Mouse (Mus musculus) adrenal gland, adult (tissue): ENCODE data around the gene Fxyd5.

Experiments
- DNase-seq, 2 experiments: peaks; one replicate each; pipeline ENCODE4 v3.0.0; 2022 to 2023; ENCODE audit warnings: low spot score in 1 of 2; ENCODE audit not compliant: inconsistent age in 2 of 2

Fxyd5 gene

DNA sequence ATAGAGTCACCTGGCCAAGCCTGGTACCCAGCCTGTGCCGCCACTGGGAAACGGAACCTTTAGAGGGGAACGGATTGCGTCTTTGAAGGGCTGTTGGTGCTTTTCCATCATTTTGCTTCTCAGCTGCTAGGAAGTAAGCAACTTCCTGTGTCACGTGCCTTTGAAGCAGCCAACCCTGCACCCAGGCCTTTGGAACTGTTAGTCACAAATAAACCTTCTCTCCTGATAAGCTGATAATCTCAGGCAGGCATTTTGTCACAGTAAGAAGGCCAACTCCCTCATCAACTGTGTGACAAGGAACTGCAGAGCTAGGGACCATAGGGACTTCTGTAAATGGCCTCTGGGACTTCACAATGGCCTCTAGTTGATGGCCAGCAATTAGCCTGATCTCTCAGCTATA, 50.1 kb downstream of the Fxyd5 start:
- peak in 1 of 2 experiments; percentile 36 for DNase-seq

DNA sequence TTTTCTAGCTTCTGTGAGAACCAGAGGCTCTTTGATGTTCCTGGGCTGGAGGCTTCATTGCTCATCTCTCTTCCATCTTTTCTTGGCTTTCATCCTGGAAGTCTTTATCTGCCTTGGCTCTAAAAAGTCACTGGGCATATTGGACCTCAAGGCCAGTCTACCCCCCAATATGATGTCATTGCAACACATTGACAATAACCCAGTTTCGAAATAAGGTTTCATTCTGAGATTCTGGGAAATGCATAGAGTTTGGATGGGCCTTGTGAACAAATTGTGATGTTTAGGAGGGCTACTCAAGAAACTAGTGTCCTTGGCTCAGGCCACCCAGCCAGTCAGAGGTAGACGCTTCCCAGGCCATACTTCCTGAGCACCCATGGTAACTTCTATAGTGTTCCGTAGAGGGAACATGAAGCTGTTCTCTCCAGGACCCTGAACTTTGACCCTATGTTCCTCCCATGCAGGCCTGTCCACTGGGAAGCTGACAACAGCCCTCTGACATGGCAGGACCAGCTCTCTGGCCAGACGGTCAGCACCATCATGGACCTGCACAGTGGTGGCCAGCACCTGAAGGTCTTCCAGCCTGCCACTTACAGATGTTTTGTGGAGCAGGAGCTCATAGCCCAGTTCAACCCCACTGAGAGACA, 53.6 kb downstream of the Fxyd5 start:
- peak; percentile 64 to 89 for DNase-seq

DNA sequence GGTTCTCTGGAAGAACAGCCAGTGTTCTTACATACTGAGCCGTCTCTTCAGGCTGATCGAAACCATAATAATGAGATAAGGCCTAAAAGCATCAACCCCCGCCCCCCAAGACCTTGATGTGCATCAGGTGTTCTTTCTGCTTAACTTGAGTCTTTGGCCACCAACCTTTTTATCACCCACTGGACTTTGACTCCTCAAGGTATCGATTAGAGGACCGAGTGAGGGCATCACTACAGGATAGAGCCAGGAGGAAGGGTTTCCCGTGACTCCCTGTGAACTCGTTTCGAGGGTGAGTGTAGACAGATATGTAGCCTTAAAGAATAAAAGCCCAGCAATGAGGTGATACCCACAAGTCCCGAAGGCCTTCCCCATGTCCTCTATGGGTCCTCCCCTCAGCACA, 56.9 kb downstream of the Fxyd5 start:
- DNase-seq = no peak
